Mouse (Mus musculus) adrenal gland, postnatal 10 days (tissue): Measurements from ENCODE around the gene Usp7. TPM values are rescaled to one million over a fixed set of nuclear protein-coding genes. Genes with fewer than 3 reads are reported as not detected.
"Not testable (repeated sequence)": the region's sequence is repeated elsewhere in the genome, so short reads cannot be mapped to it uniquely, and the experiment has no call there.

Experiments used
- DNase-seq: peaks from one replicate; pipeline ENCODE4 v3.0.0; 2021; ENCODE audit warnings: mixed read lengths
- total RNA-seq, 2 experiments: library from RNA; stranded (reverse); gene quantifications; 2 replicates each; pipeline ENCODE4 v1.2.3; 2021

Usp7 gene
- total RNA-seq, 2 experiments from 2014 or later: 88.5 to 109 TPM

- no peak for DNase-seq
Observed at GRCm38 (mm10) chr16:8751555-8752235, 40.4 kb downstream of the Usp7 start.

GRCm38 (mm10) chr16:8748904-8749303, 43.2 kb downstream of the Usp7 start:
- no peak for DNase-seq

GRCm38 (mm10) chr16:8748175-8748846, 43.8 kb downstream of the Usp7 start:
- no peak for DNase-seq

GRCm38 (mm10) chr16:8747772-8748171, 44.3 kb downstream of the Usp7 start:
- DNase-seq: no peak

- no peak for DNase-seq
Observed at GRCm38 (mm10) chr16:8746509-8746908, 45.6 kb downstream of the Usp7 start.

- DNase-seq: no peak
Observed at GRCm38 (mm10) chr16:8745751-8746150, 46.4 kb downstream of the Usp7 start.

GRCm38 (mm10) chr16:8743989-8744388, 48.1 kb downstream of the Usp7 start:
- DNase-seq: no peak

GRCm38 (mm10) chr16:8741697-8742096, 50.4 kb downstream of the Usp7 start:
- DNase-seq: no peak

GRCm38 (mm10) chr16:8741110-8741509, 51.0 kb downstream of the Usp7 start:
- no peak for DNase-seq

- peak; percentile 95 for DNase-seq
Observed at GRCm38 (mm10) chr16:8738542-8739514, 53.3 kb downstream of the Usp7 start.

GRCm38 (mm10) chr16:8737666-8738541, 54.2 kb downstream of the Usp7 start:
- DNase-seq: peak; percentile 63

GRCm38 (mm10) chr16:8737341-8737665, 54.8 kb downstream of the Usp7 start:
- DNase-seq: no peak

GRCm38 (mm10) chr16:8736757-8737156, 55.4 kb downstream of the Usp7 start:
- DNase-seq: no peak

GRCm38 (mm10) chr16:8736032-8736431, 56.1 kb downstream of the Usp7 start:
- DNase-seq: no peak

- no peak for DNase-seq
Observed at GRCm38 (mm10) chr16:8734693-8735092, 57.4 kb downstream of the Usp7 start.

GRCm38 (mm10) chr16:8733624-8734023, 58.5 kb downstream of the Usp7 start:
- DNase-seq: no peak

- DNase-seq: not testable (repeated sequence)
Observed at GRCm38 (mm10) chr16:8732450-8732849, 59.7 kb downstream of the Usp7 start.

- no peak for DNase-seq
Observed at GRCm38 (mm10) chr16:8731630-8732029, 60.5 kb downstream of the Usp7 start.

GRCm38 (mm10) chr16:8728111-8728748, 63.9 kb downstream of the Usp7 start:
- DNase-seq: no peak

- DNase-seq: no peak
Observed at GRCm38 (mm10) chr16:8725807-8726206, 66.3 kb downstream of the Usp7 start.

- no peak for DNase-seq
Observed at GRCm38 (mm10) chr16:8724031-8724430, 68.1 kb downstream of the Usp7 start.
